Mouse (Mus musculus): Measurements from ENCODE around the gene Telo2.
"Not testable (repeated sequence)": the region's sequence is repeated elsewhere in the genome, so short reads cannot be mapped to it uniquely, and the experiment has no call there.

Telo2 gene

GRCm38 (mm10) chr17:25115664-25116432 lies at the start of gene Telo2:
Gene Telo2 (minus strand): TSS chr17:25115967.
- peak; percentile 92 for DNase-seq (ENCODE audit: low read depth, low spot score)

- no peak for DNase-seq (ENCODE audit: low read depth, low spot score)
These were observed 49.0 kb upstream of the Telo2 start for GRCm38 (mm10) chr17:25164770-25165169.

DNA sequence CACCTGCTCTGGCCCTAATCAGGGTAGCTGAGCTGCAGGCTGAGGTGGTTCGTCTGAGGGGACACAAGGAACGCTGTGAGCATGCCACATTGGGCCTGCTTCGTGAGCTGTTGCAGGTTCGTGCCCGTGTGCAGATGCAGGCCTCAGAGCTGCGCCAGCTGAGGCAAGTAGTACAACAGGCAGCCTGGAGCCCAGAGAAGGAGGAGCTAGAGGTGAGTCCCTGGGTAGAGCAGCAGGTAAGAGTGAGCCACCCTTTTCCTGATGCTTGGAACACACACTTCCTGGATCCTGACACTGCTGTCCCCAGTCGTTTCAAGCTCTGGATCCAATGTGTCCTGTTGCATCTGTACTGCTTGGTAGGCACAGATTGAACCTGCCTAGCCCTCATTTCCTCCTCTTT lies 47.6 kb upstream of the Telo2 start:
- DNase-seq (ENCODE audit: low read depth, low spot score): no peak

- no peak for DNase-seq (ENCODE audit: low read depth, low spot score)
These were observed 46.4 kb upstream of the Telo2 start, which contains the start of gene Ccdc154 for GRCm38 (mm10) chr17:25162161-25162560. Gene Ccdc154 (plus strand): TSS chr17:25162461.

DNA sequence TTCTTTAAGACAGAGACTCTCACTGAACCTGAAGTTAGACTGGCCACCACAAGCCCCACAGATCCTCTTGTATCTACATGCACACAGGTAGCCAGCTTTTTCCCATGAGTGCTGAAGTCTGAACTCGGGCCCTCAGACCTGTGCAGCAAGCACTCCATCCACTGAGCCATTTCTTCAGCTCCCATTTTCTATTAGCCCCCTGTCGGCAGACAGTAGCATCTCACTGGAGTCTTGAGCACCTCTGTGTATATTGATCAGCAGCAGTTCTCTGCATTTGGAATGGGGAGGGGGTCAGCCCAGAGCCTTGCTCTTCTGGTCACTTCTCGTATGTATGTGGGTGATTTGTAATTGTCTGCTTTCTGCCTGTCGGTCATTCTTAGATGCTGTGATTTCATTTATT lies 24.2 kb upstream of the Telo2 start:
- no peak for DNase-seq (ENCODE audit: low read depth, low spot score)

DNA sequence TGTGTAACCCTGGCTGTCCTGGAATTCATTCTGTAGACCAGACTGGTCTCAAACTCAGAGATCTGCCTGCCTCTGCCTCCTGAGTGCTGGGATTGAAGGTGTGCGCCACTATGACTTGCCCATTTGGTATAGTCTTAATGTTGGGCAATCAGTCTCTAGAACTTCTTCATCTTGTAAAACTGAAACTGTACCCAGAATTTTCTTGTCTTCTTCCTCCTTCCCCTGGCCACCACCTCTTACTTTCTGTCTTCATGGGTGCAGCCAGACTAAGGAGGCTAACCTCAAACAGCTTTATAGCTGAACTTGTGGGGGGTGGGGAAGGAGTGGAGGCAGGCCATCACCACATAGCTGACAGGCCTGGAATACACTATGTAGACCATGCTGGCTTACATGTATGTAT lies 23.0 kb upstream of the Telo2 start:
- no peak for DNase-seq (ENCODE audit: low read depth, low spot score)

DNA sequence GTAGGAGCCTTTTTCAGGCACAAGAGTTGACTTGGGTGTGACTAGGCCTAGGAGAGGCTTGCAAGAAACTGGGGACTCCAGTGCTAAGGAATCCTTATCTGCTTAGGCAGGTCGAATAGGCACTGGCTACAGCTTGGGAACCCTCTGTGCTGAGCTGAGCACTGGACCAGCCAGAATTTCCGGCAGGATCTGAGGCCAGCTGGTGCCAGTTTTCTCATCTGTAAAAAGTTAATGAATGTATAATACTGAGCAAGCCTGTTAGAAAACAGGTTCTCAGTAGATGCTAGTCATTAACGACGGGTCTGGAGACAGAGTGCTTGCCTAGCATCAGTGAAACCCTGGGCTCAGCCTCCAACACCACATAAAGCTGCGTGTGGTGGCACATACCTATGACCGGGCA lies 19.9 kb upstream of the Telo2 start:
- DNase-seq (ENCODE audit: low read depth, low spot score): no peak

DNA sequence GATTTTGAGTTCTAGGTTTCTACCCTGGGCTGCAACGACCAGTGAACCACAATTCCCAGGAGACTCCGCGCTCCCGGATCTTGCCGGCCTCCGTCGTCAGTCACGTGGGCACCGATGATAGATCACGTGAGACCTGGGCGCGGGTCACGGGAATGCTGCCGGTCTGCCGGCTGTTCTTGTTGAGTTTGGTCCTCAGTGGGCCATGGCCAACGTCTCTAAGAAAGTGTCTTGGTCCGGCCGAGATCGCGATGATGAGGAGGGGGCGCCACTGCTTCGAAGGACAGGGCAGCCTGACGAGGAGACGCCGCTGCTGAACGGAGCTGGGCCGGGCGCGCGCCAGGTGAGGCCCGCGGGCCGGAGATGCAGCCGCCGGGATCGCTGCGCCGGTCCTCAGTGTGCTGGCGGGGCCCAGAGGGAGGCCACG lies 17.5 kb upstream of the Telo2 start, which contains the start of gene Clcn7:
Clcn7 (plus strand) TSS at position 117 of the 424 bp plus-strand sequence.
- DNase-seq (ENCODE audit: low read depth, low spot score): peak; percentile 79

- DNase-seq (ENCODE audit: low read depth, low spot score): peak; percentile 48
These were observed 14.3 kb upstream of the Telo2 start for GRCm38 (mm10) chr17:25130060-25130459.

DNA sequence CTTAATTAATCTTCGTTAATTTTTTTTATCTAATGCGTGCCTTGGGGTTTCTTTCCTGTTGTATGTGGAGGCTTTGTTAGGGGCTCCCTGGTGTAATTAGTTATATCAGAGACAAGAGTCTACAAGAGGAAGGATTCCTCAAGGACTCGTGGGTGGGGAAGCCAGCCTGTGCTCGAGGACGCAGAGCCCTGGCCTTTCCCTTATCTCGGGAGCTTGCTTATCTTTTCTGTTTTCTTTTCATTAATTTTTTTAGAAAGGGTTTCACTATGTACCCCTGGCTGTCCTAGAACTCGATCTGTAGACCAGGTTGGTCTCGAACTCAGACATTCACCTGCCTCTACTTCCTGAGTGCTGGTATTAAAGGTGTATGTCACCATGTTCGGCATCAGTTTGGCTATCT lies 11.9 kb upstream of the Telo2 start:
- no peak for DNase-seq (ENCODE audit: low read depth, low spot score)

GRCm38 (mm10) chr17:25127079-25127478 lies 11.3 kb upstream of the Telo2 start:
- no peak for DNase-seq (ENCODE audit: low read depth, low spot score)

- DNase-seq (ENCODE audit: low read depth, low spot score): not testable (repeated sequence)
These were observed 9.8 kb upstream of the Telo2 start for GRCm38 (mm10) chr17:25125442-25126060.

GRCm38 (mm10) chr17:25123979-25124378 lies 8.2 kb upstream of the Telo2 start:
- DNase-seq (ENCODE audit: low read depth, low spot score): peak; percentile 40

- no peak for DNase-seq (ENCODE audit: low read depth, low spot score)
These were observed 4.6 kb upstream of the Telo2 start, which contains the start of gene Ptx4 for GRCm38 (mm10) chr17:25120406-25120805. Gene Ptx4 (plus strand): TSS chr17:25120760.

- DNase-seq (ENCODE audit: low read depth, low spot score): peak; percentile 18
These were observed 1.5 kb upstream of the Telo2 start for GRCm38 (mm10) chr17:25117263-25117662.

DNA sequence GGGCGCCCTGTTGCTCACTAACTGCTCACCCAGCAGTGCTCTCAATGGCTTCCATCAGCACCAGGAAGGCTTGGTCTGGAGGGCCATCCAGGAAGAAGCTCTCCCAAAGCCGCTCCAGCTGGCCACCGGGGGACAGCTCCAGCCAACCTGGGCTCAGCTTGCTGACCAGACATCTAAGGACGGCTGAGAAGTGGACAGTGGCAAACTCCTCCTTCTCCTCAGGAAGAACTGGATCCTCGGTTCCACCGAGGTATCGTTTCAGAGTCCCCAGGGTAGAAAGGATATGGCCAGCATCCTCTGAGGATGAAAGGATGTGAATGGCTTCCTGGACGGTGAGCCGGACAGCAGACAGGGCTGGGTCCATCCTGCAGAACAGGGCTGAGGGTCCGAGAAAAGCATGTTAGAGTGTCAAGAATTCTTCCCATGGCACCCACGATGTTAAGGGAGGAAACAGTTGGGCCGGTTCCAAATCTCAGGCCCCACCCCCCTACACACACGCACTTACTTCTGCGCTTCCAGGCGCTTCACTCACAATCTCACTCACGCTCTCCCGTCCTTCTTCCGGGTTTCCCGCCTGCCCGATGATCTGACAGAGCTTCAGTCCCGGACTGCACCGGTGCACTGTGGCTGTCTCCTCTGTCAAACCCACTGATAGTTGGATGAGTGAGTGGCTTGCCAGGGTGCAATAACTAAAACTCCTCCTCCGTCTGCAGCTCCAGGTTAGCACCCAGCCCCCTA lies 690 bp downstream of the Telo2 start:
- peak; percentile 65 for DNase-seq (ENCODE audit: low read depth, low spot score)

DNA sequence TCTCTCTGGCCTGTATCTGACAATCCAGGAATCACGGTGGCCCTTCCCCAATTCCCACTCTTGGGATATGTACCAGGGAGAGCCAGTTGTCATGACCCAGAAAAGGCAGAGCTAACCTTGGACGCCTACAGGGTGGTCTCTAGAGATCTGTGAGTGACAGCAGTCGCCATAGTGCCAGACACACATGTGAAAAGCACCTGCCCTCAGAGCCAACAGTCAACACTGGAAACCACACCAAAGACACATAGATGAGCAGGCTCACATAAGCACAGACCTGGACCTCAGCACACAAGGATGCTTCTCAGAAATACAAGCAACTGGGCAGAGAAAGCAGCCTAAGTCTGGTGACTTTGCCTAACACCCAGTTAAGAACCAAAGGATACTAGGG lies 3.4 kb downstream of the Telo2 start:
- DNase-seq (ENCODE audit: low read depth, low spot score): no peak

- DNase-seq (ENCODE audit: low read depth, low spot score): no peak
These were observed 3.9 kb downstream of the Telo2 start for GRCm38 (mm10) chr17:25111739-25112422.

GRCm38 (mm10) chr17:25111220-25111619 lies 4.5 kb downstream of the Telo2 start:
- no peak for DNase-seq (ENCODE audit: low read depth, low spot score)

- DNase-seq (ENCODE audit: low read depth, low spot score): no peak
These were observed 5.2 kb downstream of the Telo2 start for GRCm38 (mm10) chr17:25110590-25110989.

- DNase-seq (ENCODE audit: low read depth, low spot score): peak; percentile 29
These were observed 6.2 kb downstream of the Telo2 start for GRCm38 (mm10) chr17:25109578-25109977.

GRCm38 (mm10) chr17:25107786-25108185 lies 8.0 kb downstream of the Telo2 start:
- DNase-seq (ENCODE audit: low read depth, low spot score): no peak
